Mouse (Mus musculus) monocyte, adult 2 months (primary cell): ENCODE data around the gene Dysf.

Experiments used
- DNase-seq, 2 experiments: peaks; one replicate each; pipeline ENCODE4 v3.0.0; 2022; ENCODE audit warnings: low spot score in 2 of 2, low read depth in 1 of 2

The Dysf gene

GRCm38 (mm10) chr6:84110377-84110776 lies 102.0 kb downstream of the Dysf start:
- DNase-seq = no peak

GRCm38 (mm10) chr6:84111106-84111505 lies 102.7 kb downstream of the Dysf start:
- DNase-seq = no peak

GRCm38 (mm10) chr6:84119731-84120530 lies 111.5 kb downstream of the Dysf start:
- no peak for DNase-seq

- no peak for DNase-seq
Observed at GRCm38 (mm10) chr6:84124609-84125008, 116.2 kb downstream of the Dysf start.

- DNase-seq = no peak
Observed at GRCm38 (mm10) chr6:84125101-84125500, 116.7 kb downstream of the Dysf start.

- no peak for DNase-seq
Observed at GRCm38 (mm10) chr6:84128229-84128628, 119.8 kb downstream of the Dysf start.

- DNase-seq = no peak
Observed at GRCm38 (mm10) chr6:84130867-84131266, 122.5 kb downstream of the Dysf start.

GRCm38 (mm10) chr6:84131539-84131938 lies 123.1 kb downstream of the Dysf start:
- DNase-seq = no peak

- no peak for DNase-seq
Observed at GRCm38 (mm10) chr6:84133053-84133452, 124.7 kb downstream of the Dysf start.

- no peak for DNase-seq
Observed at GRCm38 (mm10) chr6:84133996-84134721, 125.8 kb downstream of the Dysf start.

- no peak for DNase-seq
Observed at GRCm38 (mm10) chr6:84134722-84135394, 126.5 kb downstream of the Dysf start.

- DNase-seq = no peak
Observed at GRCm38 (mm10) chr6:84135709-84136108, 127.3 kb downstream of the Dysf start.

GRCm38 (mm10) chr6:84136345-84136744 lies 128.0 kb downstream of the Dysf start:
- no peak for DNase-seq

- DNase-seq = no peak
Observed at GRCm38 (mm10) chr6:84139932-84140331, 131.5 kb downstream of the Dysf start.

GRCm38 (mm10) chr6:84142481-84142880 lies 134.1 kb downstream of the Dysf start:
- DNase-seq = no peak

GRCm38 (mm10) chr6:84143328-84143727 lies 134.9 kb downstream of the Dysf start:
- no peak for DNase-seq

- DNase-seq = no peak
Observed at GRCm38 (mm10) chr6:84144393-84144792, 136.0 kb downstream of the Dysf start.

- DNase-seq = no peak
Observed at GRCm38 (mm10) chr6:84147206-84148004, 139.0 kb downstream of the Dysf start.

- no peak for DNase-seq
Observed at GRCm38 (mm10) chr6:84148470-84148869, 140.1 kb downstream of the Dysf start.

- DNase-seq = no peak
Observed at GRCm38 (mm10) chr6:84154508-84154907, 146.1 kb downstream of the Dysf start.

GRCm38 (mm10) chr6:84155765-84156164 lies 147.4 kb downstream of the Dysf start:
- no peak for DNase-seq
